Mouse (Mus musculus) spleen, adult 2 months (tissue): Measurements from ENCODE around the gene Gm38392. TPM values are rescaled to one million over a fixed set of nuclear protein-coding genes. Genes with fewer than 3 reads are reported as not detected.

Source experiments
- DNase-seq, 2 experiments: peaks; one replicate each; pipeline versions ENCODE4 v3.0.0 to v3.0.0-alpha.2; 2012 to 2021; ENCODE audit warnings: low spot score in 2 of 2, low read depth in 1 of 2
- H3K27ac ChIP-seq: fragments of 200-500 bp; 2 replicates; pipeline ENCODE4 v1.5.1; 2012; ENCODE audit warnings: low read length, inconsistent platforms; ENCODE audit not compliant: insufficient read depth
- H3K27me3 ChIP-seq: fragments of 200-500 bp; 2 replicates; pipeline ENCODE4 v1.6.1; 2012; ENCODE audit warnings: mild to moderate bottlenecking, moderate library complexity, low read length, inconsistent platforms; ENCODE audit not compliant: control insufficient read depth, insufficient read depth
- H3K36me3 ChIP-seq: fragments of 200-500 bp; 2 replicates; pipeline ENCODE4 v1.6.1; 2012; ENCODE audit warnings: mild to moderate bottlenecking, low read length, inconsistent platforms; ENCODE audit not compliant: control insufficient read depth, insufficient read depth
- H3K4me1 ChIP-seq: fragments of 200-500 bp; 2 replicates; pipeline ENCODE4 v1.6.1; 2011; ENCODE audit warnings: inconsistent platforms; ENCODE audit not compliant: control insufficient read depth, insufficient read depth, insufficient read length
- H3K4me3 ChIP-seq: fragments of 200-500 bp; 2 replicates; pipeline ENCODE4 v1.5.1; 2011; ENCODE audit warnings: mild to moderate bottlenecking, inconsistent platforms; ENCODE audit not compliant: insufficient read depth, insufficient read length; ENCODE audit errors: extremely low read depth
- CTCF ChIP-seq: fragments of 200-500 bp; IDR thresholded peaks from 2 replicates; pipeline ENCODE4 v1.5.1; 2011; ENCODE audit warnings: mild to moderate bottlenecking, inconsistent platforms; ENCODE audit not compliant: insufficient read depth, insufficient read length, insufficient replicate concordance; ENCODE audit errors: extremely low read depth
- POLR2A ChIP-seq: fragments of 200-500 bp; IDR thresholded peaks from 2 replicates; pipeline ENCODE4 v1.6.1; 2011; ENCODE audit warnings: low read depth, low read length, inconsistent platforms
- WGBS: fragments of 180-500 bp; shearing (Covaris S2); methylation state at CpG from one replicate; pipeline ENCODE4 v1.1.7; 2018; 5-methylcytosine and 5-hydroxymethylcytosine counted together
- polyA plus RNA-seq: library from polyadenylated mRNA; depleted of rRNA; stranded (reverse); fragments of >200 nt; gene quantifications from 2 replicates; pipeline ENCODE4 v1.2.3, GENCODE M21; 2012; rRNA removed

Gm38392 gene
- polyA plus RNA-seq, 1 experiment: not detected

DNA sequence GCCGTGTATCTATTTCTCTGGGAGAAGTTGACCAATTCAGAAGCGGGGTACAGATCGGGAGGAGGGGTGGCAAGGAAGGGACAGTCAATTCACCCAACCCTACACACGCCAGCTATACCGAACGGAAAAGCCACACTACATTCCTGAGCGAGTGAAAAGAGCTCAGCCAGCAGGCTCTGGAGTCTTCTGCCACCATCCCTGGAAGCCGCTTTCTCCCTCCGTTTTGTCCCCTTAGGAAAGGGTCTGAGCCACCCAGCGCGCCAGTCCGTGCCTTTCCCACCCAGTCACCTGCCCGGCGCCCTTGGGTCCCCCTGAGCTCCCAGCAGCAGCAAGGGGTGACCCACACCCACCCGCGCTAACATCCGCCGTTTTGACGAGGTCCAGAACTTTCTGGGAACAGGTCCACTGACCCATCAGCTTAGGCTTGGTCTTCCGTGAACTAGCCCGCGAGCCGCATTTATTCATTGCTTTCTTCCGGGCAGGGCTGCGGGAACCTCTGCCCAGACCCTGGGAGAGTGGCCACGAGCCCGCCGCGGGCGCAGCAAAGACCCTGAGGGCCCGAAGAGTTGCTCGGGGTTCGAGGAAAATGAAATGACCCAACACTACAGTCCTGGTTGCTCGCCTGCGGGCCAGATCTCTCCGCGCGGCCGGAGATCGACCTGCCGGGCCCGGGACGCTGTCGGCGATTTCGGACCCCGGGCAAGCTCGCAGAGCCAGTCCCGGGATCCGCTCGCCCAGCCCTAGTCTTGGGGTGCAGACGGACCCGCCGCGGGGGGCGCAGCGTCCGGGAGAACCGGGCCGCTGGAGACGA, 86.6 kb downstream of the Gm38392 start:
- WGBS: 6% methylated on average over 61 of the region's 61 CpGs
- no peaks in the 10 kb centered on the region for H3K36me3 ChIP-seq

DNA sequence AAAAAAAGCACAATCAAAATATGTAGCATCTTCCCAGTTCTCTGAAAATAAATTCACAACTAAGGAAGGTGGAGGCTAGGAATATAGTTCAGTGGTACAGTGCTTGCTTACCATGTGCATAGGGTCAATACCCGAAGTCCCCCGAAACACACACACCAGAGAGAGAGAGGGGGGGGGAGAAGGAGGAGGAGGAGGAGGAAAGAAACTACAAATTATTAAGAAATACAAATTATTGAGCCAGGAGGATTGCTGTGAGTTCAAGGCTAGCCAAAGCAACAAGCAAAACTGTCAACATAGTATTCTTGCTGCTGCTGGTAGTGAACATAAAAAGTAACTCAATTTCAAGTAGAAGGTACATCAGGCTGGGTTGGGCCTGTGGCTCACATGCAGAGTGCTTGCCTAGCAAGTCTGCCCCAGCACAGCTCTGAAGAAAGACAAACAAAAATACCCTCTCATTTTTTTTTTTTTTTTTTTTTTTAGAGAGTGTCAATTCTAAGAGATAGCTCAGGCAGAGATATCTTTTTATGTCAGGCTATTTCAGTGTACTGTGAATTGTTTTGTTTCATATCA, 87.4 kb downstream of the Gm38392 start:
- no peak for DNase-seq
- Histone ChIP-seq H3K4me3 (no peak overlapping the region), H3K27ac (no peak overlapping the region), H3K27me3 (peaks cover 37% of the 10 kb centered on the region), H3K36me3 (no peaks in the 10 kb centered on the region), H3K4me1 (peaks cover 8% of the 10 kb centered on the region)
- WGBS: 50% methylated on average over 2 of the region's 2 CpGs
- TF ChIP-seq POLR2A (no peak), CTCF (no peak)

More for the DNA sequence above, 86.6 kb downstream of the Gm38392 start:
- H3K27ac ChIP-seq: no peak overlapping the region
- H3K4me3 ChIP-seq: peak overlapping the region; percentile 17; the same call in 1 of the 2 replicates
- no peak for TF ChIP-seq POLR2A
- TF ChIP-seq CTCF: no peak
- DNase-seq: no peak
- H3K27me3 ChIP-seq: peaks cover 38% of the 10 kb centered on the region
- peaks cover 8% of the 10 kb centered on the region for H3K4me1 ChIP-seq

GRCm38 (mm10) chr3:88198505-88199020, 88.4 kb downstream of the Gm38392 start:
- no peak overlapping the region for H3K27ac ChIP-seq
- H3K36me3 ChIP-seq: no peaks in the 10 kb centered on the region
- H3K27me3 ChIP-seq: peaks cover 29% of the 10 kb centered on the region
- WGBS: 29% methylated on average over 9 of the region's 9 CpGs
- no peak for DNase-seq
- H3K4me3 ChIP-seq: no peak overlapping the region
- TF ChIP-seq POLR2A (no peak), CTCF (no peak)
- peaks cover 8% of the 10 kb centered on the region for H3K4me1 ChIP-seq

DNA sequence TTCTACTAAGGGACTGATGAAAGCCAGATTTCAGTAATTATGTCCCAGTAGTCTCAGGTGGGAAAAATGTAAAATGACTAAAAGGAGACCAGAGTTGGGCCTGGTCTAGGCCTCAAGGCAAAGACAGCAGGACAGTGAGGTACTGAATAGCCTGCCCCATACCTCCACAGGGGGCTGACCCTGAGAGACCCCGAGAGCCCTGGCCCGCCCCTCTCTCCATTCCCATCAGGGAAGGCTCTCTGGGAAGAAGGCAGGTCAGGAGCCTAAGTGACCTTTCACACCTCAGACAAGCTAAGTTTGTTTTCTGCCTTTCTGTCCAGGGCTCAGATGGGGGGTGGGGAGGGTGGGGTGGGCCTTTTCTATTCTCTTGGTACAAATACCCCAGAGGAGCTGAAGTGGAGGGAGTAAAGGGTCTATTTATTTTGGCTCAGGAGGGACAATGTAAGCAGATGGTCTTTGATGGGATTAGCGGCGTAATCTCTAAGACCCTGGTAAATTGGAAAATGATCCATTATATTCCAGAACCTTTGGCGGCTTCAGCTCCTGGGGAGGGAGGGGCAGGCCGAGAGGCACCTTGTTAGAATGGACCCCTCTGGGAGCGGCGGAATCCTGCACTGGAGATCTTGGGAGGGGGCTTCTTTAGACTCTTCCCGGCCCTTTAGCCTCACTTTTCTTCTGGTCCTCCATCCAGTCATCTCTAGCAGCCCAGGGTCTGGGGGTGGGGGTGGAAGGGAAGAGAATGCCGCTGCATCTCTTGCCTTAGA, 89.1 kb downstream of the Gm38392 start:
- Histone ChIP-seq H3K27me3 (peaks cover 24% of the 10 kb centered on the region), H3K27ac (no peak overlapping the region)
- WGBS: 48% methylated on average over 10 of the region's 10 CpGs

More for the DNA sequence above, 89.1 kb downstream of the Gm38392 start:
- TF ChIP-seq CTCF (no peak), POLR2A (no peak)
- DNase-seq: no peak
- H3K4me3 ChIP-seq: no peak overlapping the region
- H3K4me1 ChIP-seq: peaks cover 8% of the 10 kb centered on the region
- H3K36me3 ChIP-seq: no peaks in the 10 kb centered on the region

Other genes with a start within 250 kb of the Gm38392 start
- 5.0 and 5.2 TPM in 2 replicates for gene Gpatch4, start 244.1 kb downstream of the Gm38392 start, polyA plus RNA-seq
- 30.0 and 32.1 TPM in 2 replicates for gene Naxe, start 228.7 kb downstream of the Gm38392 start, polyA plus RNA-seq
- not detected in 2 replicates for gene Ttc24, start 208.9 kb downstream of the Gm38392 start, polyA plus RNA-seq
- gene Iqgap3, start 205.2 kb downstream of the Gm38392 start, polyA plus RNA-seq: 4.3 and 5.0 TPM in 2 replicates
- gene Mef2d, start 144.8 kb downstream of the Gm38392 start, polyA plus RNA-seq: 119 and 142 TPM in 2 replicates
- 0.21 and 0.29 TPM in 2 replicates for gene Rhbg, start 32.5 kb downstream of the Gm38392 start, polyA plus RNA-seq
- gene Tsacc, start 9.8 kb upstream of the Gm38392 start, polyA plus RNA-seq: 1.7 and 2.1 TPM in 2 replicates
- 72.2 and 77.4 TPM in 2 replicates for gene Cct3, start 9.9 kb upstream of the Gm38392 start, polyA plus RNA-seq
- gene Glmp, start 37.8 kb upstream of the Gm38392 start, polyA plus RNA-seq: 116 and 118 TPM in 2 replicates
- 1.1 and 1.6 TPM in 2 replicates for gene Tmem79, start 48.9 kb upstream of the Gm38392 start, polyA plus RNA-seq
- gene Smg5, start 49.0 kb upstream of the Gm38392 start, polyA plus RNA-seq: 64.6 and 70.3 TPM in 2 replicates
- gene Paqr6, start 77.4 kb upstream of the Gm38392 start, polyA plus RNA-seq: 4.3 and 4.4 TPM in 2 replicates
- gene Bglap3, start 85.5 kb upstream of the Gm38392 start, polyA plus RNA-seq: 0.21 and 0.27 TPM in 2 replicates
- not detected in 2 replicates for gene Bglap2, start 91.5 kb upstream of the Gm38392 start, polyA plus RNA-seq
- 0.41 and 0.43 TPM in 2 replicates for gene Bglap, start 97.3 kb upstream of the Gm38392 start, polyA plus RNA-seq
- 67.6 and 105 TPM in 2 replicates for gene Pmf1, start 123.1 kb upstream of the Gm38392 start, polyA plus RNA-seq
- gene Slc25a44, start 137.9 kb upstream of the Gm38392 start, polyA plus RNA-seq: 13.9 and 17.1 TPM in 2 replicates
- gene Sema4a, start 174.0 kb upstream of the Gm38392 start, polyA plus RNA-seq: 54.3 and 67.0 TPM in 2 replicates
- 51.3 and 72.3 TPM in 2 replicates for gene Lmna, start 222.7 kb upstream of the Gm38392 start, polyA plus RNA-seq
- 1.00 and 1.0 TPM in 2 replicates for gene Mex3a, start 245.2 kb upstream of the Gm38392 start, polyA plus RNA-seq